In genomic region chr7:78448841-78449240, GRCm38 (mm10) we compare ENCODE assay signal across 23 mouse cellular contexts.
"Had no signal": no experiment of that assay in that cellular context is flagged by ENCODE, and none has a peak within 500 bp of the region (broad histone marks: within the 10 kb centered on the region; RNA-seq: fewer than 3 reads in every experiment).

No protein-coding gene starts in this region.

- DNase-seq: gastrocnemius, adult 2 months; gastrocnemius, postnatal 10 days; gastrocnemius, postnatal 25 days; heart, postnatal 10 days; heart, postnatal 4 days; kidney, adult 18-20 months; kidney, adult 8-10 months; kidney, postnatal 10 days; kidney, postnatal 25 days; kidney, postnatal 4 days; liver; liver, embryonic 13.5 days; liver, postnatal 0 days had no signal

- H3K4me3 ChIP-seq: gastrocnemius, adult 2 months; heart, embryonic 10.5 days; heart, embryonic 12.5 days; hindbrain, embryonic 10.5 days; hindbrain, embryonic 12.5 days; intestine, embryonic 15.5 days; left cerebral cortex, adult 2 months; limb, embryonic 10.5 days; limb, embryonic 12.5 days; liver, embryonic 13.5 days; liver, embryonic 15.5 days had no signal

- H3K4me1 ChIP-seq: heart, embryonic 10.5 days; heart, embryonic 12.5 days; hindbrain, embryonic 10.5 days; hindbrain, embryonic 12.5 days; intestine, embryonic 15.5 days; limb, embryonic 10.5 days; limb, embryonic 12.5 days; liver, embryonic 13.5 days; liver, embryonic 15.5 days had no signal

- H3K27me3 ChIP-seq: heart, embryonic 12.5 days; hindbrain, embryonic 12.5 days; intestine, embryonic 15.5 days; limb, embryonic 12.5 days; liver, embryonic 13.5 days; liver, embryonic 15.5 days had no signal

- H3K27ac ChIP-seq: gastrocnemius, adult 2 months; heart, embryonic 10.5 days; hindbrain, embryonic 10.5 days; hindbrain, embryonic 12.5 days; hindbrain, embryonic 14.5 days; intestine, embryonic 15.5 days; left cerebral cortex, adult 2 months; limb, embryonic 10.5 days; limb, embryonic 12.5 days; liver, embryonic 13.5 days; liver, embryonic 15.5 days had no signal
